Mouse (Mus musculus) v-Abl transformed pro-B cells (cell line): Measurements from ENCODE around the gene Grid2.

Source experiments
- in situ Hi-C, 2 experiments: fragments of 400-800 bp; cut with MboI; formaldehyde crosslinking; loops; one replicate each; pipeline ENCODE4 v1.15.1; 2025; ENCODE audit not compliant: unreplicated experiment in 2 of 2

Grid2 gene

GRCm38 (mm10) chr6:64046732-64047131 is 791.1 kb downstream of the Grid2 start:
- in situ Hi-C loops, result no loop called here

GRCm38 (mm10) chr6:64047950-64048349 is 792.3 kb downstream of the Grid2 start:
- in situ Hi-C loops, result no loop called here

GRCm38 (mm10) chr6:64063858-64064257 is 808.2 kb downstream of the Grid2 start:
- in situ Hi-C loops, result no loop called here

- in situ Hi-C loops, result no loop called here
These were observed 809.0 kb downstream of the Grid2 start for GRCm38 (mm10) chr6:64064704-64065103.

- in situ Hi-C loops, result no loop called here
These were observed 817.7 kb downstream of the Grid2 start for GRCm38 (mm10) chr6:64073406-64073805.

GRCm38 (mm10) chr6:64077911-64078310 is 822.2 kb downstream of the Grid2 start:
- in situ Hi-C loops, result no loop called here

GRCm38 (mm10) chr6:64098662-64099061 is 843.0 kb downstream of the Grid2 start:
- in situ Hi-C loops, result no loop called here

- in situ Hi-C loops, result no loop called here
These were observed 858.9 kb downstream of the Grid2 start for GRCm38 (mm10) chr6:64114594-64114993.

- in situ Hi-C loops, result no loop called here
These were observed 880.6 kb downstream of the Grid2 start for GRCm38 (mm10) chr6:64136275-64136674.

GRCm38 (mm10) chr6:64148613-64149012 is 892.9 kb downstream of the Grid2 start:
- in situ Hi-C loops, result no loop called here

- in situ Hi-C loops, result no loop called here
These were observed 919.4 kb downstream of the Grid2 start for GRCm38 (mm10) chr6:64174995-64175612.

GRCm38 (mm10) chr6:64193646-64194045 is 938.0 kb downstream of the Grid2 start:
- in situ Hi-C loops, result no loop called here

- in situ Hi-C loops, result no loop called here
These were observed 946.9 kb downstream of the Grid2 start for GRCm38 (mm10) chr6:64202396-64203122.

GRCm38 (mm10) chr6:64236351-64236750 is 980.7 kb downstream of the Grid2 start:
- in situ Hi-C loops, result no loop called here

- in situ Hi-C loops, result no loop called here
These were observed 984.9 kb downstream of the Grid2 start for GRCm38 (mm10) chr6:64240526-64240925.

- in situ Hi-C loops, result no loop called here
These were observed 990.3 kb downstream of the Grid2 start for GRCm38 (mm10) chr6:64245951-64246350.

GRCm38 (mm10) chr6:64251041-64251440 is 995.4 kb downstream of the Grid2 start:
- in situ Hi-C loops, result no loop called here

- in situ Hi-C loops, result no loop called here
These were observed 1007.8 kb downstream of the Grid2 start for GRCm38 (mm10) chr6:64263517-64263916.

- in situ Hi-C loops, result no loop called here
These were observed 1008.5 kb downstream of the Grid2 start for GRCm38 (mm10) chr6:64264224-64264623.

GRCm38 (mm10) chr6:64274319-64275114 is 1018.8 kb downstream of the Grid2 start:
- in situ Hi-C loops, result no loop called here

GRCm38 (mm10) chr6:64279927-64280326 is 1024.3 kb downstream of the Grid2 start:
- in situ Hi-C loops, result no loop called here
